Mouse (Mus musculus) ES-Bruce4 (cell line): ENCODE measurements around the gene Plscr1.

Source experiments
- CTCF ChIP-seq: IDR thresholded peaks from one replicate; pipeline ENCODE4 v1.8.1; 2011; ENCODE audit warnings: low read depth, low read length
- POLR2A ChIP-seq: IDR thresholded peaks from one replicate; pipeline ENCODE4 v1.8.1; 2011; ENCODE audit warnings: low read length; ENCODE audit not compliant: insufficient read depth

- TF ChIP-seq CTCF: no peak
- no peak for TF ChIP-seq POLR2A
These were observed 22.8 kb upstream of the Plscr1 start for GRCm38 (mm10) chr9:92226795-92227194.
